Mouse (Mus musculus) gastrocnemius, postnatal 36 days (tissue): ENCODE data around the gene Slc8a1. TPM values are rescaled to one million over a fixed set of nuclear protein-coding genes. Genes with fewer than 3 reads are reported as not detected.

Experiments
- DNase-seq, 2 experiments: peaks; one replicate each; pipeline ENCODE4 v3.0.0; 2022
- intact Hi-C: fragments of 180-260 bp; cut with DNase I; formaldehyde crosslinking; loops from one replicate; pipeline ENCODE4 v1.15.1; 2025
- total RNA-seq, 2 experiments: library from RNA; stranded (reverse); gene quantifications; 2 replicates each; pipeline ENCODE4 v1.2.3; 2021

Slc8a1 gene
- total RNA-seq, 2 experiments from 2014 or later = 17.0 to 19.3 TPM

DNA sequence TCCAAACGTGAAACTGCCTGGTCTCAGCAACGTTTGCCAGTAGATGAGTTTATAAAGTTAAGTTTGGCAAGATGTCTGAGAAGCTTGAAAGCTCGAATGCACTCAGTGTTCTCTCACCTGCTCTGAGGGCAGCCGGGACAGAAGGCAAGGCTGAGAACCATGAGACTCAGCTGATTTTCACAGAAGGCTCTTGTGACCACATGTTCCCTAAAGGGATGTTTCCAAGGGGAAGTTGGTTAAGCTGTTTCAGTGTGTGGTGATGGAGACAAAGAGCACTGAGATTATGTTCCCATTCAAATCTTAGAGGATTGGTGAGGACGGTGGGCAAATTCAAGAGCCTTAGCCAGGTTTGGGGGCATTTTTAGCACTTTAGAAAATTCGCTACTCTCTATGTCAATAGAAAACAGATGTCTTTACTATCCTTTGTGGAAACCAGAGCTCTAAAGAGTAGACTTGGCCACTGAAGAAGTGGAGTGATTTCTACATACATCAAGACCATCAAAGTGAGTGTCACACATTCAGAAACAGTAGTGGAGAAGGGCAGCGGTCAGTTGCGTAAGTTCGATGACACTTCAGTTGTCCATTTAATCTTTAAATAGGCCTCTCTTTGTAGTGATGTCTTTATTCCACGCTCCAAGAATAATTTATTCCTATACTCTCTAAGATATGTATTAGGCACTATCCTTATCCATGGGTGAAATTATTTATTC is 219.7 kb downstream of the Slc8a1 start:
- intact Hi-C loops = no loop called here
- DNase-seq = no peak

DNA sequence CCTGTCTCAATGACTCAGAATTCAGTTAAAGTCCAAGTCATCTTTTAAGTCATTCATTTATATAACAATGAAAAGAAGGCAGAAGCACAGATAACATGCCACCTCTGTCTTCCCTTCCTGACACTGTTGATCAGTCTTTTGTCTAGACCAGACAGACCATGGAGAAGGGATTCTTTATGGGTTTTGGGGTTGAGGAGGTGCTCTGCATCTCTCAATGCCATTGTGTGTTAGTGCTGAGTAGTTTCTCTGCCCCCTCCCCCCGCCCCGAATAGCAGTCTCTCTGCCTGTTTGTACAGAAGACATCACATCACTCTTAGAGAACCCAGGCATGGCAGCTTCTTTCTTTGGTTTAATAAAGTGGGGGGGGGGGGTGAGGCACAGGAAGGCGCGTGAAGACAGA is 222.0 kb downstream of the Slc8a1 start:
- intact Hi-C loops = no loop called here
- no peak for DNase-seq

DNA sequence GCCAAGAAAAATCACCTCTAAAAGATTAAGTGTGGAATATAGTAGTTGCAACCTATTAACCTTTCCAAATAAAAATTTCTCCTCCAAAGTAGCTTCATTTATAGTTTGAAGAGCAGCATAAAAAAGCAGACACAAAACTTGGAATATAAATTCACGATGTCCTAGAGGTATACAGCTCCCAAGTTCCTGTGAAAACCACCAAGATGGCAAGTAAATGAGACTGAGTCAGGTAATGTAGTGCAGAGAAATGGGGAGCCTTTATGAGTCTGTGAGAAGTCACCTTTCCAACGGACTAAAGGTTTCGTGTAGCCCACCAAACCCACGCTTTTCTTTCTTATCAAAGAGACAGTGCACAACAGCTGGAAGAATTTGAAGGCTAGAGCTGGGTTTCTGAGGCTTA is 224.2 kb downstream of the Slc8a1 start:
- intact Hi-C loops = no loop called here
- no peak for DNase-seq

DNA sequence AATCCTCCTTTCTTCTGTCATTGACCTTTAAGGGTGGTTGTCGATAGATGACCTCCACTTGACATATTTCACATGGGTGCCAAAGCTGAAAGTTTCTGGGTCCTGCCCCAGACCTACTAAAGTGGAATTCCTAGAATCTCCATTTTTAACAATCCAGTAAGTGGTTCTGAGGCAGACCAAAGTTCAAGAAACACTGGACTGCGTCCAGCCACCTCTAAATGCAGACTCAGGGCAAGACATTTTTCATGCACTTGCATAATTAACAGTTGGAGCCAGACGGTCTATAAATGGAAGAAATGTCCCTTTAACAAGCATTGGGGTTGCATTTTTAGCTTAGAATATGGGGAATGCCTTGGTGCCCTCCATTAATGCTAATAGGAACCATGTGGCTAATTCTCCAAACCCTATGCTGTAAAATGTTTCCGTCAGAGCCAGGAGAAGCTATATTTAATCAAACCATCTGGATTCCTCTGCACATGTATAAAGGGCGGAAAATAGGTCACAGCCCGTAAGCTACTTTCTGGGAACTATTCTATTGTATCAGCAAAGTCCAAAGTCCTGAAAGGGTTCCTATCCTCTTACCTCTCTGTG is 224.7 kb downstream of the Slc8a1 start:
- intact Hi-C loops = no loop called here
- DNase-seq = no peak

DNA sequence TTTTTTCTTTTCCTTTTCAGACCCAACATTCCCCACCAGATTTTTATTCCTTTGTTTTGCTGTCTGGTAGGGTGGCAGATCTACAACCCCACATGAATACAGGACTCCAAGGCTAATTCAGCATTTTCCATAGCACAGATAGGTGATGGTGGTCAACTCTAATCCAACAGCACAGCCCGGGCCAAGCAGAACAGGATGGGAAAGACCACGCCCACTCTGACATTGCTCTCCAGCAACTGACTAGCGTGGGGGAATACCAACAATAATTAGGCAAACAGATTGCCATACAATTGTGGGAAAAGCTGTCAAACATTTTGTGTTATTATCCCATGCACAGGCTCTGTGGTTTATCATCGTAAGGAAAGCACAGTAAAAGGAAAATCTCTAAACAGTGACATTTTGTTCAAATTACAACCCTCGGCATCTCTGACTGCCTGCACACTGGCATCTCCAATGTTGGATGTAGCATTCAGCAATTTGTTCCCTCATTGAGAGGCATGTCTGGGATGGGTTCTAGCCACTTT is 233.0 kb downstream of the Slc8a1 start:
- intact Hi-C loops = no loop called here
- no peak for DNase-seq

DNA sequence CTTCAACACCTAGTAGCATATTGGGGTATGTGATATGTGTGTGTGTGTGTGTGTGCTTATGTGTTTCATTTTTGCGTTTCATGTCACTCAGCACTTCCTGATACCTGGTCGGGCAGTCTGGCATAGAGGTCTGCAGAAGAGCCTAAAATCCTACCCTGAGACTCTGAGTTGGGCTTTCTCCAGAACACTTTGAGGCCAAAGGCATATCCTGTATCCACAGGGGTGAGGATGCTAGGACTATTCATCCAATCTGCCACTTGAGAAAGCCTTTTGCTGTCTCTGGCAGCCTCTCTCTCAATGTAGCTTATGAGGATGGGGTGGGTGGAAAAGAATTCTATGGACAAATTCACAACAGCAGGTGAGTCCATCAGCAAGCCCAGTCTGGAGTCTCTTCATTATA is 234.1 kb downstream of the Slc8a1 start:
- intact Hi-C loops = no loop called here

DNA sequence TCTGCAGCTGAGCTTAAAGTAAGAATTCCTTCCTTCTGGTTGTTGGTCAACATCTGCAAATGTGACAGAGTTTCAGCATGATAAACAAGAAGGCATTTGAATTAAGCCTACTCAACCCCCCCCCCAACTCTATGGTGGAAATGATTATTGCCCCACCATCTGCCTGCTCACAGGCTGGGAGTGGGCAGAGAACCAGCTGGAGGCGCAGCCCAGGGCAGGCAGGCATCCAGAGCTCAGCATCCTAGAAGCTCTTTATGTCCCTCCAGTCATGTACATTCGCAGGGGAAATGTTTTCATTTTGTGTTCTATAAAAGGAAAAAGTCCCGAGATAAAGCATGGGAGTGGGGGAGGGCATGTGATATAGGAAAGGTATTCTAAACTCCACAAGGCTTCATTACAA is 235.4 kb downstream of the Slc8a1 start:
- intact Hi-C loops = no loop called here
- DNase-seq = no peak

More for the DNA sequence above, 234.1 kb downstream of the Slc8a1 start:
- DNase-seq = no peak

DNA sequence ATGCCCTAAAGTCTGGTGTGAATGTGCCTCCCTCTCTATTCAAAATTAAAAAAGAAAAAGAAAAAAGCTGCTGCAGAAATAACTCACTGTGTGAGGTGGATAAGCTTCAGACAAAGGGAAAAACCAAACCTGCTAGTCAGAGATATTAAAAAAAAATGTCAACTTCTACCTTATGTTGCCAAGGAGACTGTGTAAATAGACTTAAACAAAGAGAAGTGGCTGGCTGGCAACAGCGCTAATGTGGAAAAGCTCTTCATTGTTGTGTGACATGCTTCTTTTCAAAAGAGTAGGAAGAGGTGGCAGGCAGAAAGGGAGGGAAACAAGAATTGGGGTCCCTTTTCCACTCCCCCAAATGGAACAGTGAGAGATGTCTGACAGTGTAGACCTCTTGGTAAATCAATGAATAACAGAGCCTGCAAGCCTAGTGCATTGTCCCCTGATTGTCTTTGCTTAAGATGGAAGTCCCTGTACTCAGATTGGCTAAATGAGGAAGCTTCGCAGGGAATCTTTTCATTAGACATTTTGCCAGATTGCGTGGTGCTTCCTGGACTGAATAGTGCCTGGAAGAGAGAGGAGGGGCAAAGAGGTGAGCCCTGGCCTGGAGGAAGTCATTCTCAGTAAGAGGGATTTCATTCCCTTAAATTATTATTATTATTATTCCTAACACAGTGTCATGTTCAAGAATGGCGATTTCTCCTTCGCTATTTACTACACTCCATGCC is 237.3 kb downstream of the Slc8a1 start:
- intact Hi-C loops = no loop called here
- no peak for DNase-seq

DNA sequence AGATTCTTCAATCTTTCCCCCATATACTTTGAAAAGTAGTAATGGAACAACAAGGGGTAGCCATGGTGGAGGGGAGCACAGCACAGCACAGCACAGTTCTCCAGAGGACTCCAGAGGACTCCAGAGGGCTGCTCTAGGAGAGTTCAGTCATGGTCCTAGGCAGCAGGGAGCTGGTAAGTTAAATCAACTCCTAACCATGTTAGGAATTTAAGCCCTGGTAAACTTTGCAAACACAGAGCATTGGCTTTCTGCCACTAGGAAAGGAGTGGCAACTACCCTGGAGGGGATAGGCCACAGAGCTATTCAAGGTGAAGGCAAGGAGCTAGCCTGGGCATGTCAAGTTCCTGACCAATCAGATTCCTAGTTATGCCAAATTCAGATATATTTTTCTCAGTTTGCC is 240.3 kb downstream of the Slc8a1 start:
- intact Hi-C loops = no loop called here
- no peak for DNase-seq

DNA sequence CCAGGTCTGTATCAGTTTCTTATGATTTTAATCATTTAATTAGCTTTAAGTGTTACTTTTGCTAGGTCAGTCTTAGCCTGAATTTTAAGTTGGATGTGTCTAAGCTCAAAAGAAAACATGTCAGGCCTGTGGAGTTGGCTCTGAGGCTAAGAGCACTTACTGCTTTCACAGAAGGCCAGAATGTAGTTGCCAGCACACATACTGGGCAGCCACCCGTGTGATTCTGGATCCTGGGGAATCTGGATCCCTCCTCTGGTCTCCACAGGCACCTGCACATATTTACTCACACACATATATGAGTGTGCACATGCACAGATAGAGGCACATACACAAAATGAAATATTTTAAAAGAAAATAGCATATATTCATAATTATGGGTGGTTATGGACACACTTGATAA is 241.6 kb downstream of the Slc8a1 start:
- intact Hi-C loops = no loop called here
- DNase-seq = no peak

DNA sequence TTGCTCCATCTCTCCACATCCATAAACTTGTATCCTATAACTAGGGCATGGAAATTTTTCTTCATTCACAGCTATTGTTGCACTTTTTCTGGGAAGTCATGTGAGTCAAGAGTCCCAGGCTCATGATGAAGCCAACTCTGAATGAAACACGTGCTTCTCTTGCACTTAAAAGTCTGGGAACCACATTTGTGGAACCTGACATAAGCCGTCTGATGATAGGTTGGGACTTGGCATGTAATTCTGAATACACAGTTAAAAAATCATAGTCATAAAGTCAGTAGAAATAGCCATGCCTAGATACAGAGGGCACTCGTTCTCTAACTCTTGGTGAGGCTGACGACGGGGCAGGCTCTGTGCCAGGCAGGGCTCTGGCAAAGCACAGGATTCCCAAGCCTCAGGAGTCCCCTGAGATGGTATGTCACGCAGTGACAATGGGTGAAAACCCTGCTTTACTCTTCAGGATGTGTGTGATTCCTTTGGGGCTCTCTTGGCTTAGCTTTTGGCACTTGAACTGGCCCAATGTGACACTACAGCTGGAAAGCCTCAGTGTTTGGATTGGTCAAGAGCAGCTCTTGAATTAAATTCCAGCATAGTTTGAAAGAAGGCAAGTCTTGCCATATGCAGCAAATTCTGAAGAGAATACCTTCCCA is 245.8 kb downstream of the Slc8a1 start:
- intact Hi-C loops = loop anchor here (2.0 kb wide), 1 partner anchor 74 kb away; no protein-coding TSS in a partner anchor
- peak; percentile 16 to 18 for DNase-seq

DNA sequence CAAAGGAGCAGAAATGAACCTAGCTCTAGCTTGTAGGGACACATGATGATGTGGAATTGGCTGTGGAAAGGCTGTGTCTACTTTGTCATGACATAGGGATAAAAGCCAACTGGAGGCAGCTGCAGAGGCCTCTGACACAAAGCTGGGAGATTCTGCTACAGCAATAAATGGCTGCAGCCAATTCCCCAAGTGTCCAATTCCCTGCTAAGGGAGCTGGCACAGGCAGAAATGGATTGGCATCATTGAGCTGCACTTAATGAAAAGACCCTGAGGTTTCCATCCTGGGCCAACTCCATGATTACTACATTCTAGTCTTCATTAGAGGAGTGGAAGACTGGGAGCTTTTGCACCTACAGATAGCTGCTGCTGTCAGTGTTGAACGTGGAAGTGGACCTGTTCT is 251.8 kb downstream of the Slc8a1 start:
- no peak for DNase-seq
- intact Hi-C loops = no loop called here

DNA sequence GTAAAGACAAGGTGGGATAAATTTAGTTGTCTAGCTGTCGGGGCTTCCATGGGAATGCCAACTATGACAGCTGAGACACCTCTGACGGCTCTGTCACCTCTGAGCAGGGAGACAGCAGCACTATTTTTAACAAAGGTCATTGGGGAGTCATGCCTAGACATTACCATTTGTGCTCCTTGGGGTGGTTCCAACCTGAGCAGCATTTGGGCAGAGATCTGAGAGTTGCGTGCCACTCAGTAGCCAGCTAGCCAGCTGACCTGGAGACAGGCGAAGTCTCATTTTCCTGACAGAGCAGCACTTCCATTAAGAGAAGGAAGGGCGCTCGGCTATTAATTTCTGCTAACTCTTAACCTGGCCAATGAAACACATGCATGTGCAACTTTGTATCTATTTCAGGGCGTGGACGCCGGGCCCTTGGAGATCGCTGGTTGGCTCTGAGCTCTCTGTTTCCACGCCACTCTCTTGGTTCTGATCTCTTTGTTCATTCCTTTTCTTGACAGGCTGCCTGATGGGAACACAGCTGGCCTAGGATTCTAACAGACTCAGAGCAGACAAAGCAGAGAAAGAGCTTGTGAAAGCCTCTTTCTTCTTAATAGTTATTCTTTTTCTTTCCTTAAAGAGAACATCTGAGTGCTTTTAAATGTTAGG is 256.2 kb downstream of the Slc8a1 start:
- intact Hi-C loops = no loop called here
- peak; percentile 48 to 56 for DNase-seq

DNA sequence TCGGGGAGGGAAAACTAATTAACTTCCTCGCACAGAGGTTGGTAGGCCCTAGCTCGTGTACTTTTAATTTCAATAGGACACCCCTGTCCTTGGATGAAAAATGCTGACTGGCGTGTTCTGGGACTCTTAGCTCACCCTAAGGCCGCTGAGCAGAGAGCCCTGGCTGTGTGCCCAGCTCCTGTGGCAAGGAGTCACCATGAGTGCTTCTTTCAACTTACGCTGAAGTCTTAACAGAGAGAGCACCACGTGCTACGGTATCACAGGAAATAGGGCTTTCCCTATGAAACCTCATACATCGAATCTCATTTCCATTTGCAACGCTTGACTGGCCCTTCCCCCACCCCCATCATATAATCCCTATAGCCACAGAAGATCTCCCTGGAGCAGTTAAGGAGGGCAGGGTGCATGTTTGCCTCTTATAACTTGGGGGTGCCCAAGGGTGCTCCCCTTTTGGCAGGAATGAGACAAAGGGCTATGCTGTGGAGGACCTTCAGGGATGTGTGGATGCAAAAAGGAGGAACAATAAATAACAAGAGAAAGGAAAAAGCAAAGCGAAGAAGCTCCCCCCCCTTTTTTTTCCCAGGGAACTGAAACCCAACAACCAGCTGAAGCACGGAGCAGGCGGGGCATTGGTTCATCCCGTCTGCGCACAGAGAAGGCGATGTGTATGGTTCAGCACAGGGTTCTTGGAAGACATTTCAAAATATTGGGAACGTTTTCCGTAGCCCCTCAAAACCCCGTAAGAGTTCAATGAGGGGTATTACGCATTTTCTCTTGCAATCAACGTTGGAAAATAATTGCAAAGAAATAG is 257.6 kb downstream of the Slc8a1 start:
- peak; percentile 40 to 59 for DNase-seq
- intact Hi-C loops = no loop called here

DNA sequence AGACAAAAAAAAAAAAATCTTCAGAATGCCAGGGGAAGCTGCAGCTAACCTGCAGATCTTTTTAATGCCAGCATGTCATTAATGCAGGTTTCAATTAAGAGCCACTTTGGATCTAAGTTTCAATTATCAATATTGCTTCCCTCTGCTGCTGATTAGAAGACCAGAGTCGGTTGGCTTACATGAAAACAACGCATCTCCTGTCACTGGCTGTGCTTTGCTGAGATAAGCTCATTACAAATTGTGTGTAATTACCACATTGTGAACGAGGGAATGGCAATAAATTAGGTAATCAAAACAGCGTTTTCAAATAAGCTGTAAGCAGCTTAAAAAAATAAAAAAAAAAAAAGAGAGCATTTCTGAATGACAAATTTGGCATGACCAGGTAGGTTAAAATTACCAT is 258.4 kb downstream of the Slc8a1 start:
- intact Hi-C loops = loop anchor here (10.0 kb wide), 1 partner anchor 195 kb away; no protein-coding TSS in a partner anchor
- DNase-seq = no peak

DNA sequence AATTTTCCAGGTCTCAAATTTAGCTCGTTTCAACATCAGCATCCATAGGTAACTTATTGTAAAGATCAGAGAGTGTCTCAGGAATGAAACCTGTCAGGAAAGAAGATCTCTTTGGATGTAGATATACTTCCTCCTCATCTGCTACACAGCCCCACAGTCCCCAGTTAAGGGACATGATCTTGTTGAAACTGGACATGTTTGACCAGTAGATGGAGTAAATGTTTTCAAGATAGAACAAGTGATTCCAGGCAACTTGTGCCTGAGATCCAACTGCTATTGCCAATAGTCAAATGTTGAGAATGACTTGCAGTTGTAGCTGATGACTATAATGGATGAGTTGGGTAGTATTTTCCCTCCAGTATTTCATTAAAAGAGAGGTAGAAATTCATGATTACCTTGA is 260.8 kb downstream of the Slc8a1 start:
- no peak for DNase-seq
- intact Hi-C loops = loop anchor here (2.0 to 10.0 kb wide), 2 partner anchors 197 to 309 kb away; no protein-coding TSS in a partner anchor

DNA sequence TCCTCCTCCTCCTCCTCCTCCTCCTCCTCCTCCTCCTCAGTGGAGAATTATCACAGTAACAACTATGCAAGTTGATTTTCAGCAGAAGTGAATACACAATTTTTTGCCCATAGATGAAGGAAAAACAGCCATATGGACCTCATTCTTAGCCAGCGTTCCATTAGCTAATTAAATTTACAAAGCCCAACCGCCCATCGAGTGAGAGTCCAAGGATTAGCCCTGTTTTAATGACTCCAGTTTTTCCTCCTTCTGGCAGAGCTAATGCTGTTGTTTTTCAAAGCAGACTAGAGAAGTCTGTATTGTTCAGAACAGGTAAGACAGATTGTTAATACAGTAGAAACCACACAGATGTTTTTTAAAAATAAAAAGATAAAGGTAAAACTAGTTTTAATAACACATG is 264.8 kb downstream of the Slc8a1 start:
- intact Hi-C loops = loop anchor here (10.0 kb wide), 1 partner anchor 201 kb away; no protein-coding TSS in a partner anchor
- DNase-seq = no peak

DNA sequence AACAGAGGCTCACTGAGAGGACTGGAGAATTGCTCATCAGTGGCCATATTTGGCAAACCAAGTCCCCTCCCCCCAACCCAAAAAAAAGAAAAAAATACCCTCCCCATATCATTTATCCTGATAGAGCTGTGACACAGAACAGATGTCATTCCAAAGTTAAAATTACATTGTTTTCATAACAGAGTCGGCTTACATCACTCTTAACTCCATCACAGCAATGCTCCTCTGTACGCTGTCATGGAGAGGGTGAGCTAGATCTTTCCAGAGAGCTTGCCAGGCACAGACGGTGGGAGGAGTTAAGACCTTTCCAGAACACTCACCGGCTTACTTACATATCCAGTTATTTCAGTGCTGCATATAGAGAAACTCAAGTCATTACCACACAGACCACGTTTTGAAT is 269.2 kb downstream of the Slc8a1 start:
- DNase-seq = no peak
- intact Hi-C loops = no loop called here

DNA sequence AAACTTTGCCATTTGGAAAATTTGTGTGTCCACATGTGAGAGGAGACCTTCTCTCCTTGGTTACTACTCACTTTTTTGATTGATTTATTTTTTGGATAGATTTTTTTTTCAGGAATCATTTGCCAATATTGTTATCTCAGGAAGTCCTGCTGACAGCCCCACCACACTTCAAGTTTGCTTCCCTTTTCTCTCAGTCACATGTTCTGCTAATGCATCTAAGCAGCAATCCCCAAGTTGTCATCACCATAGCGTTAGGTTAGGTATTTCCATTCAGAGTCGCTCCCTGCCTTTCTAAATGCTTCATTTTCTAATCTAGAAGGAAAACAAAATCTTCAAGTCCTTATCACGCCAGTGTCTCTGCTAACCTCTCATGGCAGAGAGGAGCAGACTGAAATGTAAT is 278.8 kb downstream of the Slc8a1 start:
- intact Hi-C loops = no loop called here
- DNase-seq = no peak

DNA sequence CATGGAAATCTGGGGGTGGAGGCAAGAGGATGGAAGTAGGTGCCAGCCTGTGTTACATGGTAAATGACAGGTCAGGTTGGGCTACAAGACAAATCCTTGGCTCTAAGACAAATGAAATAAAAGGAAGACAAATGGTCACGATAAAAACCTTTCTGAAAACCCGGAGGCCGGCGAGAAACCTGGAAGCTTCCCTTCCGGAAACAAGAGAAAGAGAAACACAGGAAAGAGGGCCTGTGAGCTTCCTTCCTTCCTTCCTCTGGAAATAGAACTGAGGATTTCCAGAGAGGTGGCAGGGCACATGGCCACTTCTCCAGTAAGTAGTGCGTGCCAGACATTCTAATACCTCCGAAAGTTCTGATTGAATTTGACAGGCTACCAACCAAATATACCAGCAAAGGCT is 282.2 kb downstream of the Slc8a1 start:
- intact Hi-C loops = no loop called here
- no peak for DNase-seq
